Mouse (Mus musculus): ENCODE results near the gene Lta.

Gene Lta

DNA sequence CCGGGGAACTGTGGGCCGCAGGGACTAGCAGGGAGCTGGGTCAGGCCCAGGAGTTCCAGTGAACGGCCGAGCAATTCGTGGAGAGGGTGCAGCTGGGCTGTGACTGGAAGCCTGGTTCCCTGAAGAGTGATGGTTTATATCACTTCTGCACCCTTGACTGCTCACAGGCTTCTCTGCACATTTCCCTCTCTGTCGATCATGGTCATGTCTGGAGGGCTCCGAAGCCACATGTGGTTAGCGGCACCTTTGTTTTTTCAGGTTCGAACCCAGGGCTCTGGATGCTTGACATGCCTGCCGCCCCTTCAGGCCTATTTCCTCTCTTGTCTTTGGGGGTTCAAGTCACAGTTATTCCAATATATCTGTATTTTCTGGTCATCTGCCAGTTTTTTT lies 224 bp upstream of the Lta start:
- no peak for DNase-seq (ENCODE audit: low spot score)

DNA sequence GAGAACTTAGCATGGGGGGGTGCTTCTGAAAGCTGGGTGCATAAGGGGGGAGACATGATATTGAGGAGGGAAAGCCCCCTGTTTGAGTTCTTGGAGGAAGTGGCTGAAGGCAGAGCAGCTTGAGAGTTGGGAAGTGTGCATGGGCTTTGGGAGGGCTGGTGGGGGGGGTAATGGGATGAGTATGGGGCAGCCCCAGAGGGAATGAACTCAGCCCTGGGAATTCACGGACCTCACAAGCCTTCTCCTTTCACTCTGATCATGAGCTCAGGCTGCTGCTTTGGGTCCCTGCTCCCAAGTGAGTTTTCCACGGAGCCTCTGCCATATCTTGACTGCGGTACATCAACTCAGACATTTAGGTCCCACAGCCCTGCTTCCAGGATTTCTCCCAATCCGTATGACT lies 2.7 kb downstream of the Lta start:
- no peak for DNase-seq (ENCODE audit: low spot score)

- DNase-seq (ENCODE audit: low spot score) = peak; percentile 67
Observed at GRCm38 (mm10) chr17:35201787-35202186, 3.4 kb downstream of the Lta start, which contains the start of gene Tnf. Gene Tnf (minus strand): TSS chr17:35202007.

GRCm38 (mm10) chr17:35201128-35201527 lies 4.0 kb downstream of the Lta start:
- no peak for DNase-seq (ENCODE audit: low spot score)

- peak; percentile 35 for DNase-seq (ENCODE audit: low spot score)
Observed at GRCm38 (mm10) chr17:35200398-35200797, 4.8 kb downstream of the Lta start.

DNA sequence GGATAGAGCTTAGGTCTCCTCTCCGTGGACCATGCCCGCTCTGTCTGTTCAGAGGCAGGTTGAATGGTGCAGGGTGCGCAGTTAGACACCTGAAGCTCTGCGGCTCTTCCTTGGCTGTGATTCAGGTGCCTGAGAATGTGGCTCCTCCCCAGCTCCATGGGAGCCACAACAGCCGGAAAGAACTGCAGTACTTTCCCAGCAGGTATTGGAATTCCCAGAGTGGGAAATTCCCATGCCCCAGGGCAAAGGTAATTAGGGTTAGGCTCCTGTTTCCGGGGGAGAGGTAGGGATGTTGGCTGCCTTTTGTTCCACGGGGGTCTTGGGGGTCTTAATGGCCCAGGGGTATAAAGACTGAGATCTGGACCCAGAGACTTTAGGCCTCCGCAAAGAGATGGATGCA lies 6.2 kb downstream of the Lta start:
- DNase-seq (ENCODE audit: low spot score) = peak; percentile 39

- DNase-seq (ENCODE audit: low spot score) = no peak
Observed at GRCm38 (mm10) chr17:35198029-35198428, 7.1 kb downstream of the Lta start.

DNA sequence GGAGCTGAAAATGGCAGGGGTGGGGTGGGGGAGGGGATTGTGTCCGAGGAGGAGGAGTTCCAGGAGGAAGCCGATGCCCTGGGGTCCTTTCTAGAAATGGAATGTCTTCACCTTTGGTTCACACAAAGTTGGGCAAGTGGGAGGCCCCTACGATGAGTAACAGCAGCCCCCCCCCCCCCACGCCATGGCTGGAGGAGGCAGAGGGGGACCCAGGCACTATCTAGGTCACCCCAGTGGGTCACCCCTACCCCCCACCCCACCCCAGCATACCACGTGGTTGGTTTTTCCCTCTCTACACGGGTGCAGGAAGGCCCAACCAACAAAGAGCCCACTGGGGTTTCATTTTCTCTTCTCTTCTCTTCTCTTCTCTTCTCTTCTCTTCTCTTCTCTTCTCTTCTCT lies 8.0 kb downstream of the Lta start:
- DNase-seq (ENCODE audit: low spot score) = no peak

- DNase-seq (ENCODE audit: low spot score) = no peak
Observed at GRCm38 (mm10) chr17:35196321-35196641, 8.9 kb downstream of the Lta start.

DNA sequence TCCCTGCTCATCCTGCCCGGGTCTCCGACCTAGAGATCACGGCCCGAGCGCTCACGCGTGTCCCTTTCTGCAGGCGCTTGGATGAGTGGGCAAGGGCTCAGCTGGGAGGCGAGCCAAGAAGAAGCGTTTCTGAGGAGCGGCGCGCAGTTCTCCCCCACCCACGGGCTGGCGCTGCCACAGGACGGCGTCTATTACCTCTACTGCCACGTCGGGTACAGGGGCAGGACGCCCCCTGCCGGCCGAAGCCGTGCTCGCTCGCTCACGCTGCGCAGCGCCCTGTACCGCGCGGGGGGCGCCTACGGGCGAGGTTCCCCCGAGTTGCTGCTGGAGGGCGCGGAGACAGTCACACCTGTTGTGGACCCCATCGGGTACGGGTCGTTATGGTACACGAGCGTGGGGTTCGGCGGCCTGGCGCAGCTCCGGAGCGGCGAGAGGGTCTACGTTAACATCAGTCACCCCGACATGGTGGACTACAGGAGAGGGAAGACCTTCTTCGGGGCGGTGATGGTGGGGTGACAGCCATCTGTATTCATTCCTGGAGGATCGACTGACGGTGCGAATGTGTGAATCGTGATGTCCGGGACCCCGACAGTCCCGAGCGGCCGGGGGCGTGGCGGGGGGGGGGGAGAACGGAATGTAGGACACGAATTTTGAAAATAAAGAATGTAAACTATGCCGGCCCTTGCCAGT lies 9.4 kb downstream of the Lta start:
- peak; percentile 93 for DNase-seq (ENCODE audit: low spot score)

GRCm38 (mm10) chr17:35194844-35195630 lies 10.1 kb downstream of the Lta start:
- DNase-seq (ENCODE audit: low spot score) = no peak

GRCm38 (mm10) chr17:35193881-35194843 lies 11.0 kb downstream of the Lta start, which contains the start of gene Ltb:
Gene Ltb (plus strand): TSS chr17:35194439.
- DNase-seq (ENCODE audit: low spot score) = no peak

- no peak for DNase-seq (ENCODE audit: low spot score)
Observed at GRCm38 (mm10) chr17:35192924-35193323, 12.2 kb downstream of the Lta start.

DNA sequence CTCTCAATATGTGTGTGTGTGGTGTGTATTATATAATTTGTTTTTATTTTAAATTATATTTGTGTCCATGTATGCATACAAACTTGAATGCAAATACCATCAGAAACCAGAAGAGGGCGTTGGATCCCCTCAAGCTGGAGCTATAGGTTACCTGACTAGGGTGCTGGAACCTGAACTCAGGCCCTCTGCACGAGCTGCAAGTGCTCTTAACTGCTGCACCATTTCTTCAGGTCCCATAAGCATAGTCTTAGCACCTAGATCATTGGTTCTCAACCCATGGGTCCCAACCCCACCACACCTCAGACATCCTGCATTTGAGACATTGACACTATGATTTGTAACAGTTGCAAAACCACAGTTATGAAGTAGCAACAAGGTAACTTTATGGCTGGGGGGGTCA lies 13.4 kb downstream of the Lta start:
- no peak for DNase-seq (ENCODE audit: low spot score)

DNA sequence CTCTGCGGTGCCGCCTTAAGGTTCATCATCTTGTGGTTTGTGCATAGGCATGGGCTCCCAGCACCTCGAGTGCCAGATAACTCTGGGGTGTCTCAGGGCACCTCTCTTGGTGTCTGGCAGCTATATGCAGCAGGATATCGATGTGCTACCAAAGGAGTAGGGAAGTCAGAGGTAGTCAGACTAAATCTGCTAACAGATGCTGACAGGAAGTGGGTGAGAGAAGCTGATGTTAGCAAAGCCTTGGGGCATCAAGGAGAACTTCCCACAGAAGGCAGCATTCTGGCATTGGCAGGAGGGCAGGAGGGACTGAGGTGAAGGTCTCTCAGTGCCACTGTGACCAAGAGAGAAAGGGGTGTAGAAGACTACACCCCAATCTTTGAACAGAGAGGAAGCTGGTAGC lies 15.1 kb downstream of the Lta start:
- DNase-seq (ENCODE audit: low spot score) = no peak

GRCm38 (mm10) chr17:35189186-35189585 lies 16.0 kb downstream of the Lta start:
- DNase-seq (ENCODE audit: low spot score) = no peak

- DNase-seq (ENCODE audit: low spot score) = no peak
Observed at GRCm38 (mm10) chr17:35187959-35188610, 17.1 kb downstream of the Lta start, which contains the start of gene Lst1. Gene Lst1 (minus strand): TSS chr17:35188439.

DNA sequence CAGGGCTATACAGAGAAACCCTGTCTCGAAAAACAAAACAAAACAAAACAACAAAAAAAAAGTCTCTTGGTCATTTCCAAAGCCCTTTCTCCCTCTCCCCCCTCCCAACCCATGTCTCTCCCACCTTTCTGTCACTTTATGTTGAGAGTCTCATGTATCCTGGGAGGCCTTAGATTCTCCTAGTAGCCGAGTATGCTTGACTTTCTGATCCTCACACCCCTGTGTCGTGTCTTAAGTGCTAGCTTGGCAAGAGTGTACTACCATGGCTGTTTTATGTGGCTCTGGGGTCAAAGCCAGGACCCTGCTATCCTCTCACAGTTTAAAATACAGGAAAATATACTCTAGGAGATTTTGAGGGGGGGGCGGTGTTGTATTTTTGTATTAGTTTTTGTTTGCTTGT lies 17.8 kb downstream of the Lta start:
- DNase-seq (ENCODE audit: low spot score) = no peak

DNA sequence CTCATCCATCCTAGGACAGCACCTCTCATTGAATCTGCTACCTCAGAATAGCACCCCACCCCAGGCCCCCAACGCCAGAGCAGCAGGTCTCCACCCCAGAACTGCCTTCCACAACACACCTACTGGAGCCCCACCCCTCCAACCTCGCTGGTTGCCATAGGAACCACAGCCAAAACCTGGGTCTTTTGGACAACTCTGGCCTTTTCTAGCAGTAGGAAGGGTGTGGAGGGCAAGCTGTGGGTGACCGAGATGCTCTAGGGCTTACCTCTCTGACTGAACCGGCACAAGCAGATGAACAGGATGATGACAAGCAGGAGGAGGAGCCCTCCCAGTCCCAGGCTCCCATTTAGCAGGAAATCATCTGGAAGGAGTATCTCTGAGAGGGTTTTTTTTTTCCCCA lies 18.5 kb downstream of the Lta start:
- no peak for DNase-seq (ENCODE audit: low spot score)

- peak; percentile 93 for DNase-seq (ENCODE audit: low spot score)
Observed at GRCm38 (mm10) chr17:35185639-35186611, 19.2 kb downstream of the Lta start.

DNA sequence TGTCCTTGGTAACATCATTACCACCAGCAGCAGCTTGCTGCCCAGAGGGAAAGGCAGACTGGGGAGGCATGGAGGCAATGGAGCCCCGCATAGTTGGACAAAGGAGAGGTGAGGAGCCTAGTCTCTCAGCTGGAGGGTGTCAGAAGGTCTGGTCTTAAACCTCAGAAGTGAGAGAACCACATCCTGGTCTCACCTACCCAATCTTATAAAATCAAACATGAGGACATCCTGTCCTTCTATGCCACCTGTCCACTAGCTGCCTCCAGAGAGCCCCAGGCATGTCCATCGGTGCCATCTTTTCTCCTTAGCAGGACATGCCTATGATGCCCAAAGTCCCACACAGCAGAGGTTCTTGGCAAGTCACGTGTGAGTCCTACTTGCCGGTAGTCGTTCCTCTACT lies 25.1 kb downstream of the Lta start:
- DNase-seq (ENCODE audit: low spot score) = no peak
